Mouse (Mus musculus) MEL-GATA-1-ER (cell line): ENCODE results near the gene Arap2.

Experiments used
- DNase-seq: peaks from one replicate; pipeline ENCODE4 v3.0.0-alpha.2; 2012; ENCODE audit warnings: low read depth; ENCODE audit errors: extremely low read depth

The Arap2 gene

DNA sequence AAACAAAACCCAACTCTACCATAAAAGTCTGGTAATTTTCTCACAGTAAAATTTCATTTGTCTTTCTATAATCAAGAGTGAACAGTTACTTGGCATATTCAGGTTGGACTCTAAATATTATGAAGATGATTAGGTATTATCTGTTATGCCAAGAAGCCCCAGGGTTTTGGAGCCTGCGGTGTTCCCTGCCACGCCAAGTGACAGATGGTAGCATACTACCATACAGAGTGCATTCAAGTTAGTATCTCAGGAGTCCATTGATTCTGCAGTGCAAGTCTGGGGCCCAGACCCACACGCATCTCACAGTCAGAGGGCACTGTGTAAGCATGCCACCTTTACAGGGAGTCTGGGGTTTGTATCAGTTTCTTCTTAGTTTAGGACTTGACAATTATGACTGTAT lies 129.6 kb downstream of the Arap2 start:
- no peak for DNase-seq

DNA sequence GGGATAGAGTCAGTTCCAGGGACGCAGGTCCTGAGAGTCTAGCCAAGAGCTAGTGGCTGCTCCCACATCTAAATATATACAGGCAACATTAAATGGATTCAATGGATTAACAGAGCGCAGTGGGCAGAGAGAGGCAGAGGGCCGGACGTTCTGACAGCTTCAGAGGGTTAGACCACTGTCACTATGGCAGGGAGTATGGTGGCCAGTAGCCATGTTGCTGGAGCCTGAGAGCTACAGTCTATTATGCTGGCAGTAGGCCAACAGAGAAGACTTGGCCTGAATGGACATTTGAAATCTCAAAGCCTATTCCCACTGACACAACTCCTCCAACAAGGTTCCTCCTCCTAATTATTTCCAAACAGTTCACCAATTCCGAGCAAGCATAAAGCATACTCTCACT lies 137.1 kb downstream of the Arap2 start:
- no peak for DNase-seq

DNA sequence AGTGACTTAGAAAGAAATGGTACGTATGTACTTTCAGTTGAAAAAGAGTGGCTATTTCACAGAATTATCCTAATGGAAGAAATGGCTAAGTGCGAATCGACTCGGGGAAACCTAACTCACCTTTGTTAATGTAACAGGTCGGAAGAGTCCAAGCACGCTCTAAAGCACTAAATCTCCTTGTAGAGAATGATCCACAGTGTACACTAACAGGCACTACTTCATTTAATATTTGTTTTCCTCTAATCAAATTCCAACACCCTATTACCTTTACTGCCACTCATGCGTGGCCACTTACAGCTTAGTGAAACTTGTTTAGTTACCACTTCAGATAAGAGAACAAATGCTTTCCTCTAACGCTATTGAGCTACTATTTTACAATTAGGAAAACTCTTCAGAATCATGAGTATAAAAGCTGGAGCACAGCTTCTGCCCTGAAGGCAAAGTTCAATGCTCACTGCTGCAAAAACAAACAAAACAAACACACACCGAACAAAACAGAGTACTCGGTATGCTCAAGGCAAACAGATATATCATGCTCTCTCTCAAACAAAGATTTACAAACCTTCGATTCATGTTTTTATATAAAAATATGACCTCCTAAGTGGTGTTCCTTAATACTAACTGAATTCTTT lies 143.0 kb downstream of the Arap2 start:
- no peak for DNase-seq

DNA sequence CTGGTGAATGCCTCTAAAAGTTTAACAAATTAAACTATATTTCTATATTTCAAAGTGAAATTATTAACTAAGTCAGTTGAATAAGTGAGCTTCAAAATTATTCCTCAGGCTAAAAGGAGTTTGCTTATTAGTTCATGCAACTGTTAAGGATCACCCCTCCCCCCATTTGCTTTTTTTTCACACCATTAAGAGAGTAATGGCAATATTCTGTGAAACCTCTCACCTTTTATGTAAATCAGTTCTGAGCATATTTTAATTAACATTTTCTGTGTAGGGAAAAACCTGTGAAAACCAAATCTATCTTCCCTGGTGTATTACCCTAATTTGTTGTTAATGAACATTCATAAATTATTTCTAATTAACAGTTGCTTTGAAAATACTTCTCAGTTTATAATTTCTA lies 147.7 kb downstream of the Arap2 start:
- no peak for DNase-seq

DNA sequence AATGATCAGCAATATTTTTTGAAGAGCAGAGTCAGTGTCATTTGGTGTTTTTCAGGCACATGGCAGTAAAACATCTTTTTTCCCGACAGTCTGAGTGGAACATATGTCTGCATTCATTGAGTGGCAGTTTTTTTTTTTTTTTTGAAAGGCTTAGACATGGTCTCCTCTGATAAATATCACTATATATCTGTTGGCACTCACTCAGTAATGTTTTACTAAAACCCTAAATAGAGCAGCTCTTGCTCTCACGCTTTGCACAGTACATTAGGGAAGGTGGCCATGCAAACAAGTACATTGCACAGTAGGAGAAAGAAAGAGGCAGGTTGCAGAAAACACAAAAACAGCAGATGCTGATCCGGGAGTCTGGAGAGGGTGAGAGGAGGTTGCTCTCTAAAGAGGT lies 154.0 kb downstream of the Arap2 start:
- DNase-seq = no peak

DNA sequence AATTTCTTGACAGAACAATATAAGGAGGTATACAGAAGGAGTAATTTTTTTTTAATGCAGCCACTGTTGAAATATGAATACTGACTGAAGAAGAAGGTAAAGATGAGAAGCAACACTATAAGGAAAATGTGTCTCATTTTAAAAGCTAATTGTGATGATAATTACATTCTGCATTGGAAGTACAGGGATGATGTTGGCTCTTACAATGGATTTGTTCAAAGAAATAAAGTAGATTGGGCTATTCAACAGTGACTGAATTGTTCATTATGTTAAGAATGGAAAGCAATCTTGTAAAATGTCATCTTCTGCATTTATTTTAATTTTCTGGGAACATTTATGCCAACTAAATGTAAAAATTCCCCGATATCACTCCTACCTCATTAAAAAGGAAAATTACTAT lies 178.6 kb downstream of the Arap2 start:
- no peak for DNase-seq

DNA sequence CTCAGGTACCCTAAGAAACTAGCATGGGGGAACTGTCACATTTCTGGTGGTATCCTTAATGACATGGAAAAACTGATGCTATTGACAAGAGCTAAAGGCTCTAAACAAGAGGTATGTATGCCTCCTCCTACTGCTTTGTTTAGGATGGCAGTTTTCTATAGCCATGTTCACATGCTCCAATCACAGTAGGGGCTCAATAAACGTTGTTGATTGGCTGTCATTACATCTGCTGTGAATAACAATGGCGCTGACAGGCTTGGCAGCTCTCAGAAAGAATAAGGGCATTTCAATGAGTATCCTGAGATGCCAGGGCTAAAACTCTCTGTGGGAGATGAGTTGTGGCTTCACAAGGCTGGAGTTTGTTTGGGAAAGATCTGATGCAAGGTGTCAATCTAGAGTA lies 183.3 kb downstream of the Arap2 start:
- DNase-seq = no peak

DNA sequence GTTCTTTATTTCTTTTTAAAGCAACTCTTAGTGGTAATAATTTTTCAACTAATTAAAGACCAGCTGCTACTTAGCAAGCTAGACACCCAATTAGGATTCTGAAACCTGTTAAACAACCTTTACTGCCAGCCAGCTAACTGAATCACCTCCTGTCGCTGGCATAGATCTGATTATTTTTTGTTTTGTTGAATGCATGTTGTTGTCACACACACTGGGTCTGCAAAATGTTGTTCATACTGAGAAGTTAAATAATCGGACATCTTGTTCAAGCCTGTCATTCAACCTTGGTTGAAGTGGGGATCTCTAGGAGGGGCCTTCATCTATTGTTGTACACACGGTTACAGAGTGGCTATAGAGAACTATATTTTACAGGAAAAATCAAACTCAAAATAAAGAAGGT lies 184.3 kb downstream of the Arap2 start:
- no peak for DNase-seq

DNA sequence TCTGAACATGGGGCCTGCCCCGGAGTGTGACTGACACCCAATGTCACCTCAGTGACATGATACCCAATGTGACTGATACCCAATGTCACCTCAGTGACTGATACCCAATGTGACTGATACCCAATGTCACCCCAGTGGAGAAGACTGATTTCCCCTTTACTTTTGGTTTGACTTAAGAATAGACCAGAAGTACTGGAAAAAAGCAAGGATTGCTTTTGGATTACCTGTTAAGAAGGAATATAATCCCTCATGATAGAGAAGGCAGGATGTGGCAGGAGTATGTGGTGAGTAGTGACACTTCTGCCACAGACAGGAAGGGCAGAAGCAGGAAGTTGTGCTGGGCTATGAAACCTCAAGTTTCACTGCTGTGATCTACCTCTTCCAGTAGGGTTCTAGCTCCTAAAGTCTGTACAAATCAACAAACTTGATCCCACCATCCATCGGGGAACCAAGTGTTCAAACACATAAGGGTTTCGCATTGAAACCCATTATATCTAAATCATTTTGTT lies 191.6 kb downstream of the Arap2 start:
- DNase-seq = no peak
